Mouse (Mus musculus) cortical plate, adult 2 months (tissue): ENCODE measurements around the gene Styk1.

ENCODE experiments used
- CTCF ChIP-seq: fragments of 200-500 bp; IDR thresholded peaks from 2 replicates; pipeline ENCODE4 v1.5.1; 2011; ENCODE audit warnings: mild to moderate bottlenecking, control low read depth, low read length; ENCODE audit not compliant: insufficient read depth; ENCODE audit errors: extremely low read depth
- POLR2A ChIP-seq: fragments of 200-500 bp; IDR thresholded peaks from 2 replicates; pipeline ENCODE4 v1.6.1; 2011; ENCODE audit warnings: mild to moderate bottlenecking, low read length, control low read depth; ENCODE audit not compliant: insufficient read depth; ENCODE audit errors: extremely low read depth

DNA sequence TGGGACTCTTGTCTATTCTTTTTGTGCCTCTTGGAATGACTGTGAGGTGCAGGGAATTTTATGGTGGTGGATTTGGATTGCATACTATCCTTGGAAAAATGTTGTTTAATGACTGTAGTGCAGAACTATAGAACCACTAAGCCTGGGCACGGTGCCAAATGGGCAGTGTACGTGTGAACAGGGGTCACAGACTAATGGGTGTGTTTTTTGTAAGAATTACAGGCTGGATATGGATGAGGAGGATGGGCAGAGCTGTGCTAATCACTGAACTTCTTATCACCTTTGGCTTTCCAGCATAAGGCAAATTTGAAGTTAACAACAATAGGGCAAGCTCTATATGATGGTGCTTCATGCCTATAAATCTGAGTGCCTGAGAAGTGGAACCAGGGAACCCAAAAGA is 49.6 kb upstream of the Styk1 start:
- no peak for TF ChIP-seq CTCF
- no peak for TF ChIP-seq POLR2A
